Mouse (Mus musculus) MEL (cell line): ENCODE measurements at regions not wholly inside any gene's neighbourhood (a gene's known extent, or its start where the extent isn't known, plus 50 kb on each side); places are given as distances from the start of the nearest gene placed in this dataset.

ENCODE experiments used
- BHLHE40 ChIP-seq: IDR thresholded peaks from 2 replicates; pipeline ENCODE4 v1.6.1; 2012; ENCODE audit warnings: low read depth, mild to moderate bottlenecking, inconsistent platforms, low read length, improper control_type of control experiment, borderline replicate concordance
- E2F4 ChIP-seq: IDR thresholded peaks from 2 replicates; pipeline ENCODE4 v1.6.1; 2011; ENCODE audit warnings: low read depth, low read length, improper control_type of control experiment, borderline replicate concordance
- MXI1 ChIP-seq: IDR thresholded peaks from 2 replicates; pipeline ENCODE4 v1.6.1; 2011; ENCODE audit warnings: mild to moderate bottlenecking, low read depth, low read length, improper control_type of control experiment
- NRF1 ChIP-seq: IDR thresholded peaks from 2 replicates; pipeline ENCODE4 v1.6.1; 2014; ENCODE audit warnings: low read depth, mild to moderate bottlenecking, inconsistent platforms, low read length, improper control_type of control experiment, moderate library complexity; ENCODE audit not compliant: poor library complexity, insufficient read depth, severe bottlenecking
- POLR2A ChIP-seq, 2 experiments: IDR thresholded peaks; 2 replicates each; pipeline ENCODE4 v1.6.1; 2011 to 2012; ENCODE audit warnings: low read length in 2 of 2, mild to moderate bottlenecking in 2 of 2, control low read depth in 1 of 2, improper control_type of control experiment in 1 of 2, low read depth in 1 of 2, moderate library complexity in 1 of 2; ENCODE audit not compliant: control insufficient read depth in 1 of 2, insufficient read depth in 1 of 2, poor library complexity in 1 of 2
- SMC3 ChIP-seq: IDR thresholded peaks from 2 replicates; pipeline ENCODE4 v1.6.1; 2011; ENCODE audit warnings: low read depth, low read length, improper control_type of control experiment
- TAL1 ChIP-seq: IDR thresholded peaks from 2 replicates; pipeline ENCODE4 v1.6.1; 2012; ENCODE audit warnings: mild to moderate bottlenecking, inconsistent platforms, low read length, moderate library complexity, mixed read lengths
- USF1 ChIP-seq: IDR thresholded peaks from 2 replicates; pipeline ENCODE4 v1.6.1; 2014; ENCODE audit warnings: low read depth, mild to moderate bottlenecking, inconsistent platforms, low read length, improper control_type of control experiment, moderate library complexity
- ZKSCAN1 ChIP-seq: IDR thresholded peaks from 2 replicates; pipeline ENCODE4 v1.6.1; 2012; ENCODE audit warnings: low read depth, mild to moderate bottlenecking, inconsistent platforms, low read length, improper control_type of control experiment, moderate library complexity
- ZNF384 ChIP-seq: IDR thresholded peaks from 2 replicates; pipeline ENCODE4 v1.6.1; 2012; ENCODE audit warnings: low read depth, mild to moderate bottlenecking, inconsistent platforms, low read length, improper control_type of control experiment

DNA sequence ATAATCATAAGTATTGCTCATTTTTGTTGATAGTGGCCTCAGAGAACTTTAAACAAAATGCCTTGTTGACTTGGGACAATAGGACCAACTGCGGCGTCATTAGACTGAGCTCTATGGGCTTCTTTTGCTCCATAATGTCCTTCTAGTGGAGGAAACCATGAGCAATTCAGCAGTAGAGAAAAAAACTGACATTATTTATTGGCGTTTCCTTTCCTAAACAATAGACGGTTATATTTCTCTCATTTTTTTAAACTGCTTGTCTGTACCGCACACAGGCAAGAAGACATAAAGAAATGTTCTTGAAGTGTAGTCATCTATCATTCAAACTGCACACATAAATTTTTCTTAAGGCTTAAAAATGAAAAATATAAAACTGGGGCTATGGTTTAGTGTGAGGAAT lies 310.8 kb downstream of the Basp1 start:
- TF ChIP-seq USF1 (no peak), POLR2A (IDR thresholded peaks at IDR 0.05; ENCODE audit: control insufficient read depth in 1 of 2, insufficient read depth in 1 of 2, low read depth in 1 of 2, low read length in 2 of 2, poor library complexity in 1 of 2) (no peak), NRF1 (no peak), SMC3 (no peak), E2F4 (no peak), MXI1 (no peak), TAL1 (no peak), ZKSCAN1 (no peak), BHLHE40 (no peak), ZNF384 (no peak)
